Mouse (Mus musculus): ENCODE measurements around the gene Mme. TPM values are rescaled to one million over a fixed set of nuclear protein-coding genes. Genes with fewer than 3 reads are reported as not detected.

The Mme gene
- polyA plus RNA-seq, 1 experiment from 2014 or later: 6.5 TPM

- WGBS: 81% methylated on average over 7 of the region's 7 CpGs
- H3K9ac ChIP-seq (ENCODE audit: low read length): no peak overlapping the region
- no peak for ATAC-seq (ENCODE audit: insufficient number of reproducible peaks, insufficient read depth, low FRiP score, low read depth)
- H3K4me3 ChIP-seq (ENCODE audit: control insufficient read depth in 1 of 2, insufficient read depth in 1 of 2, low read depth in 1 of 2, low read length in 2 of 2): no peak overlapping the region
- H3K9me3 ChIP-seq (ENCODE audit: control insufficient read depth, low read length): no peaks in the 10 kb centered on the region
- H3K36me3 ChIP-seq (ENCODE audit: control insufficient read depth, insufficient read depth, low read length): no peaks in the 10 kb centered on the region
- H3K4me2 ChIP-seq (ENCODE audit: low read length): no peak overlapping the region
- no peaks in the 10 kb centered on the region for H3K4me1 ChIP-seq (ENCODE audit: control insufficient read depth in 2 of 2, insufficient read depth in 2 of 2, low read length in 2 of 2)
- no peaks in the 10 kb centered on the region for H3K27me3 ChIP-seq (ENCODE audit: control insufficient read depth, insufficient read depth, low read length)
- no peak overlapping the region for H3K27ac ChIP-seq (replicated peaks in 1 of 2; ENCODE audit: control insufficient read depth in 1 of 2, insufficient read depth in 1 of 2, low read depth in 2 of 2, low read length in 2 of 2)
Observed at GRCm38 (mm10) chr3:63315211-63315760, 73.9 kb downstream of the Mme start.

GRCm38 (mm10) chr3:63317496-63317895, 76.2 kb downstream of the Mme start:
- WGBS: 67% methylated on average over 3 of the region's 3 CpGs
- ATAC-seq (ENCODE audit: insufficient number of reproducible peaks, insufficient read depth, low FRiP score, low read depth): no peak
- no peaks in the 10 kb centered on the region for H3K9me3 ChIP-seq (ENCODE audit: control insufficient read depth, low read length)

GRCm38 (mm10) chr3:63325615-63326014, 84.3 kb downstream of the Mme start:
- no peak overlapping the region for H3K9ac ChIP-seq (ENCODE audit: low read length)
- no peak overlapping the region for H3K4me3 ChIP-seq (ENCODE audit: control insufficient read depth in 1 of 2, insufficient read depth in 1 of 2, low read depth in 1 of 2, low read length in 2 of 2)
- H3K36me3 ChIP-seq (ENCODE audit: control insufficient read depth, insufficient read depth, low read length): no peaks in the 10 kb centered on the region
- no peaks in the 10 kb centered on the region for H3K4me1 ChIP-seq (ENCODE audit: control insufficient read depth in 2 of 2, insufficient read depth in 2 of 2, low read length in 2 of 2)
- WGBS: 73% methylated on average over 2 of the region's 2 CpGs
- ATAC-seq (ENCODE audit: insufficient number of reproducible peaks, insufficient read depth, low FRiP score, low read depth): no peak
- H3K27ac ChIP-seq (replicated peaks in 1 of 2; ENCODE audit: control insufficient read depth in 1 of 2, insufficient read depth in 1 of 2, low read depth in 2 of 2, low read length in 2 of 2): no peak overlapping the region
- no peak overlapping the region for H3K4me2 ChIP-seq (ENCODE audit: low read length)
- H3K9me3 ChIP-seq (ENCODE audit: control insufficient read depth, low read length): no peaks in the 10 kb centered on the region
- H3K27me3 ChIP-seq (ENCODE audit: control insufficient read depth, insufficient read depth, low read length): no peaks in the 10 kb centered on the region

More at GRCm38 (mm10) chr3:63317496-63317895, 76.2 kb downstream of the Mme start:
- Histone ChIP-seq H3K27me3 (ENCODE audit: control insufficient read depth, insufficient read depth, low read length) (no peaks in the 10 kb centered on the region), H3K9ac (ENCODE audit: low read length) (no peak overlapping the region), H3K4me2 (ENCODE audit: low read length) (no peak overlapping the region), H3K36me3 (ENCODE audit: control insufficient read depth, insufficient read depth, low read length) (no peaks in the 10 kb centered on the region), H3K4me3 (ENCODE audit: control insufficient read depth in 1 of 2, insufficient read depth in 1 of 2, low read depth in 1 of 2, low read length in 2 of 2) (no peak overlapping the region), H3K4me1 (ENCODE audit: control insufficient read depth in 2 of 2, insufficient read depth in 2 of 2, low read length in 2 of 2) (no peaks in the 10 kb centered on the region), H3K27ac (replicated peaks in 1 of 2; ENCODE audit: control insufficient read depth in 1 of 2, insufficient read depth in 1 of 2, low read depth in 2 of 2, low read length in 2 of 2) (no peak overlapping the region)

DNA sequence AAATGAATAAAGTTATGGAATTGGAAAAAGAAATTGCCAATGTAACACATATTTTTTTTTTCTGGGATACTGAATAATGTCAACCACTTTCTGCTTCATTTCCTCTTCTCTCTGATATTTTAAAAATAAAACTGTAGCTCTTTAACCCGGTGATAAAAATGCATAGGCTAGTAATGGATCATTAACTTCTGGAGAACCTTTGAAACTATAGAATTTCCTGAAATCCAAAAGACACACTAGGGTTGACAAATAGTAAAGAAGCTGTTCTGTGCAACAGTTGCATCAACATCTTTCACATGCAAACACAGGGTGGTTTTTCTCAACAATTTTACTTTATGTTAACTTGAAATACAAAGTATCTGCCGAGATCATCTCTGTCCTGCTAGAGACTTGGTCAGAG, 98.8 kb downstream of the Mme start:
- no peak for ATAC-seq (ENCODE audit: insufficient number of reproducible peaks, insufficient read depth, low FRiP score, low read depth)
- no peak overlapping the region for H3K9ac ChIP-seq (ENCODE audit: low read length)
- no peaks in the 10 kb centered on the region for H3K36me3 ChIP-seq (ENCODE audit: control insufficient read depth, insufficient read depth, low read length)
- H3K4me3 ChIP-seq (ENCODE audit: control insufficient read depth in 1 of 2, insufficient read depth in 1 of 2, low read depth in 1 of 2, low read length in 2 of 2): no peak overlapping the region
- H3K4me1 ChIP-seq (ENCODE audit: control insufficient read depth in 2 of 2, insufficient read depth in 2 of 2, low read length in 2 of 2): no peaks in the 10 kb centered on the region
- no peak overlapping the region for H3K4me2 ChIP-seq (ENCODE audit: low read length)
- no peak overlapping the region for H3K27ac ChIP-seq (replicated peaks in 1 of 2; ENCODE audit: control insufficient read depth in 1 of 2, insufficient read depth in 1 of 2, low read depth in 2 of 2, low read length in 2 of 2)
- H3K27me3 ChIP-seq (ENCODE audit: control insufficient read depth, insufficient read depth, low read length): no peaks in the 10 kb centered on the region
- 73% methylated on average over 2 of the region's 2 CpGs for WGBS
- H3K9me3 ChIP-seq (ENCODE audit: control insufficient read depth, low read length): no peaks in the 10 kb centered on the region

DNA sequence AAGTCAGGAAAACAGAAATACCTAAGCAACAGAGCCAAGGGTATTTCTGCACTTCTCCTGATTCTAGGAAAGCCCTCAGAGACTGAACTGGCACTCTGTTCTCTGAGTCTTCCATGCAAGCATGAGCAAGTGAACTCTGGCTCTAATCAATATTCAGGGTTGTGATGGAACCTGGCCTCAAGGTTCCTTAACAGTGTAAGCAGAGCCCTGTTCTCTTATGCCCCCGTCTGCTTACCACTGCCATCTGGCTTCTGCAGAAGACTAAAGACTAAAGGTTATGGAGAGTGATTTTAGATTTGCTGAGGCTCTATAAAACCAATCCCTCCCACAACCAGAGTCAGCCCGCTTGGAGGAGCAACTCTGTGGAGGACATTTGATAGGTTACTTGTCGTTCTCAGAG, 99.2 kb downstream of the Mme start:
- Histone ChIP-seq H3K4me3 (ENCODE audit: control insufficient read depth in 1 of 2, insufficient read depth in 1 of 2, low read depth in 1 of 2, low read length in 2 of 2) (no peak overlapping the region), H3K9ac (ENCODE audit: low read length) (no peak overlapping the region), H3K4me2 (ENCODE audit: low read length) (no peak overlapping the region), H3K27ac (replicated peaks in 1 of 2; ENCODE audit: control insufficient read depth in 1 of 2, insufficient read depth in 1 of 2, low read depth in 2 of 2, low read length in 2 of 2) (no peak overlapping the region), H3K4me1 (ENCODE audit: control insufficient read depth in 2 of 2, insufficient read depth in 2 of 2, low read length in 2 of 2) (no peaks in the 10 kb centered on the region), H3K9me3 (ENCODE audit: control insufficient read depth, low read length) (no peaks in the 10 kb centered on the region), H3K27me3 (ENCODE audit: control insufficient read depth, insufficient read depth, low read length) (no peaks in the 10 kb centered on the region), H3K36me3 (ENCODE audit: control insufficient read depth, insufficient read depth, low read length) (no peaks in the 10 kb centered on the region)
- no peak for ATAC-seq (ENCODE audit: insufficient number of reproducible peaks, insufficient read depth, low FRiP score, low read depth)
- 83% methylated on average over 3 of the region's 3 CpGs for WGBS

DNA sequence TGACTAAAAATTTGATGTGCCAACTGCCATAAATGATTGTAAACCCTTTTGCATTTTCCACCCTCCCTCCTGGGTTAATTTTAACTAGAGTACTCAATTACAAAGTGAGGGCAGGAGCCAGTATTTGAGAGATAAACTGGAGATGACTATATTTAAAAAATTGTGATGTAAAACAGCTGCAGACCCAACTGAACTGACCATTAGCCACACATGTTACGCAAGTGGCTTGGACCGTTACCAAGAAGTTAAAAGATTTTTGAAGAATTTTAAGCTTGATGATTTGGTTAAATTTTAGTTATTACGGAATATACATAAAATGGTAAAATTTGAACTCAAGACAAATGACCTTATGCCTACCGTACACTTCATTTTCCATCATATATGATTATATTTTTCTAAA, 100.1 kb downstream of the Mme start:
- no peaks in the 10 kb centered on the region for H3K36me3 ChIP-seq (ENCODE audit: control insufficient read depth, insufficient read depth, low read length)
- WGBS: 90% methylated on average over 4 of the region's 4 CpGs
- H3K9ac ChIP-seq (ENCODE audit: low read length): no peak overlapping the region
- no peak overlapping the region for H3K4me3 ChIP-seq (ENCODE audit: control insufficient read depth in 1 of 2, insufficient read depth in 1 of 2, low read depth in 1 of 2, low read length in 2 of 2)
- no peak overlapping the region for H3K27ac ChIP-seq (replicated peaks in 1 of 2; ENCODE audit: control insufficient read depth in 1 of 2, insufficient read depth in 1 of 2, low read depth in 2 of 2, low read length in 2 of 2)
- no peak for ATAC-seq (ENCODE audit: insufficient number of reproducible peaks, insufficient read depth, low FRiP score, low read depth)
- H3K9me3 ChIP-seq (ENCODE audit: control insufficient read depth, low read length): no peaks in the 10 kb centered on the region
- no peaks in the 10 kb centered on the region for H3K27me3 ChIP-seq (ENCODE audit: control insufficient read depth, insufficient read depth, low read length)
- H3K4me1 ChIP-seq (ENCODE audit: control insufficient read depth in 2 of 2, insufficient read depth in 2 of 2, low read length in 2 of 2): no peaks in the 10 kb centered on the region
- no peak overlapping the region for H3K4me2 ChIP-seq (ENCODE audit: low read length)

DNA sequence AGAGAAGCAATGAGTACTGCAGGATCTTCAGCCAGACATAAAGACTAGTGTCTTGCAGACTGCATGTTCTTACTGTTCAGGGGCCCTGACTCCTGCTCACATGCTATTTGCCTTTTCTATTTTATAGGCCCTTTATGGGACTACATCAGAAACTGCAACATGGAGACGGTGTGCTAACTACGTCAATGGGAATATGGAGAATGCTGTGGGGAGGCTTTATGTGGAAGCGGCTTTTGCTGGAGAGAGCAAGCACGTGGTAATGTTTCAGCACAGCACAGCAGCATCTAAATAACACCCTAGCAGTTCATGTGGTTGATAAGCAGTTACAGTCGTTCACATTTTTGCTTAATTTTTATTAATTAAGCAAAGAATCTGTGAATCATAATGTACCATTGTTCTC, 103.7 kb downstream of the Mme start:
- Histone ChIP-seq H3K27me3 (ENCODE audit: control insufficient read depth, insufficient read depth, low read length) (no peaks in the 10 kb centered on the region), H3K4me2 (ENCODE audit: low read length) (no peak overlapping the region), H3K36me3 (ENCODE audit: control insufficient read depth, insufficient read depth, low read length) (peaks cover 2% of the 10 kb centered on the region; the same call in 1 of the 2 replicates), H3K27ac (replicated peaks in 1 of 2; ENCODE audit: control insufficient read depth in 1 of 2, insufficient read depth in 1 of 2, low read depth in 2 of 2, low read length in 2 of 2) (no peak overlapping the region), H3K4me3 (ENCODE audit: control insufficient read depth in 1 of 2, insufficient read depth in 1 of 2, low read depth in 1 of 2, low read length in 2 of 2) (no peak overlapping the region), H3K9ac (ENCODE audit: low read length) (no peak overlapping the region), H3K4me1 (ENCODE audit: control insufficient read depth in 2 of 2, insufficient read depth in 2 of 2, low read length in 2 of 2) (no peaks in the 10 kb centered on the region), H3K9me3 (ENCODE audit: control insufficient read depth, low read length) (no peaks in the 10 kb centered on the region)
- WGBS: 83% methylated on average over 5 of the region's 5 CpGs
- ATAC-seq (ENCODE audit: insufficient number of reproducible peaks, insufficient read depth, low FRiP score, low read depth): no peak

DNA sequence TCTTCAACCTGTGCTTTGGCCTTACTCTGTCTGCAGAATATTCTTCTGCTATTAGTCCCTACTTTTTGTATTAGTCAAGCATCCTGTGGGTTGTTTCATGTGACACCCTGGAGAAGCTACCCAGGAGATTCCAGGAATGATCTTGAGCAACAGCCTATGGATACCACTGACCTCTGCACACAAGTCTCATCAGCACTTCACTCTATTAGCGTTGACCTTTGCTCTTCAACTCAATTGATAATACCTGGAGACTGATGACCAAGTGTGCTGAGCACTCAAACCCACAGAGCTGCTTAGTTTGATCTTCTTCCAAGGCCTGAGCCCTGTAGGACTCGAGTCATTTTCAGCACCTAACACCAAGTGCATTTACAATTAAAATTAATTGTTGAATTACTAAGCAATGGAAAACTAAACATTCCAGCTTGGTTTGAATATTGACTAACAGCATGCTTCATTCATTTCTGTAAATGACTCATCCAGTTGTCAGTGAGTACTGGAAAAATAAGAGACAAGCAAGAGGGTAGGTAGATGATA, 107.6 kb downstream of the Mme start:
- H3K9ac ChIP-seq (ENCODE audit: low read length): no peak overlapping the region
- H3K4me2 ChIP-seq (ENCODE audit: low read length): no peak overlapping the region
- peaks cover 2% of the 10 kb centered on the region; the same call in 1 of the 2 replicates for H3K36me3 ChIP-seq (ENCODE audit: control insufficient read depth, insufficient read depth, low read length)
- WGBS: 71% methylated on average over 2 of the region's 2 CpGs
- no peaks in the 10 kb centered on the region for H3K27me3 ChIP-seq (ENCODE audit: control insufficient read depth, insufficient read depth, low read length)
- H3K9me3 ChIP-seq (ENCODE audit: control insufficient read depth, low read length): no peaks in the 10 kb centered on the region
- H3K4me3 ChIP-seq (ENCODE audit: control insufficient read depth in 1 of 2, insufficient read depth in 1 of 2, low read depth in 1 of 2, low read length in 2 of 2): no peak overlapping the region
- no peak overlapping the region for H3K27ac ChIP-seq (replicated peaks in 1 of 2; ENCODE audit: control insufficient read depth in 1 of 2, insufficient read depth in 1 of 2, low read depth in 2 of 2, low read length in 2 of 2)
- no peaks in the 10 kb centered on the region for H3K4me1 ChIP-seq (ENCODE audit: control insufficient read depth in 2 of 2, insufficient read depth in 2 of 2, low read length in 2 of 2)
- no peak for ATAC-seq (ENCODE audit: insufficient number of reproducible peaks, insufficient read depth, low FRiP score, low read depth)

Measured in heart, embryonic 14.5 days (tissue).